Mouse (Mus musculus): ENCODE measurements around the gene Angel1. TPM values are rescaled to one million over a fixed set of nuclear protein-coding genes. Genes with fewer than 3 reads are reported as not detected.

Gene Angel1
- polyA plus RNA-seq, 2 experiments: 10.8 to 14.2 TPM

DNA sequence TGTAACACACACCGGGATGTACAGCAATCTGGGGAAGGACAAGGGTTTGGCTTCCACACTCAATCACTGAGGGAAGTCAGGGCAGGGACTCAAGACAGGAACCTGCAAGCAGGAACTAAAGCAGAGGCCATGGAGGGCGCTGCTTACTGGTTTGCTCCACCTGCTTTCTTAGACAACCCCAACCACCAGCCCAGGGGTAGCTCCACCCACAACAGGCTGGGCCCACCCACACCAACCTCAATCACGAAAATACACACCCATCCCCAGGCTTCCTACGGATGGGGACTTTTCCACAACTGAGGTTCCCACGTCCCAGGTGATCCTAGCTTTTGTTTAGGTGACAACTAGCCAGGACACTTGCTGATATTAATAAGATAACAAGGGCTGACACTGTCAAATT lies 20.4 kb downstream of the Angel1 start:
- Histone ChIP-seq H3K27me3 (ENCODE audit: control insufficient read depth, insufficient read depth, low read length) (no peaks in the 10 kb centered on the region), H3K9ac (ENCODE audit: low read depth, low read length, severe bottlenecking) (no peak overlapping the region), H3K9me3 (ENCODE audit: control insufficient read depth, low read length) (no peaks in the 10 kb centered on the region), H3K4me3 (replicated peaks; ENCODE audit: low read length) (no peak overlapping the region), H3K36me3 (ENCODE audit: control insufficient read depth, insufficient read depth, low read length) (0 out of 2 replicates have a peak, but pooled peaks cover 4% of the 10 kb centered on the region), H3K4me1 (ENCODE audit: control insufficient read depth, insufficient read depth, low read length) (no peaks in the 10 kb centered on the region), H3K27ac (replicated peaks; ENCODE audit: low read depth, low read length) (no peak overlapping the region), H3K4me2 (replicated peaks; ENCODE audit: low read depth, low read length, severe bottlenecking) (no peak overlapping the region)
- TF ChIP-seq POLR2A (IDR thresholded peaks at IDR 0.05; ENCODE audit: borderline replicate concordance, extremely low read depth, insufficient read depth, insufficient read length): no peak
- 76% methylated on average over 5 of the region's 5 CpGs for WGBS
- ATAC-seq (ENCODE audit: low FRiP score, low read depth): no peak
- DNase-seq (ENCODE audit: low spot score): no peak

DNA sequence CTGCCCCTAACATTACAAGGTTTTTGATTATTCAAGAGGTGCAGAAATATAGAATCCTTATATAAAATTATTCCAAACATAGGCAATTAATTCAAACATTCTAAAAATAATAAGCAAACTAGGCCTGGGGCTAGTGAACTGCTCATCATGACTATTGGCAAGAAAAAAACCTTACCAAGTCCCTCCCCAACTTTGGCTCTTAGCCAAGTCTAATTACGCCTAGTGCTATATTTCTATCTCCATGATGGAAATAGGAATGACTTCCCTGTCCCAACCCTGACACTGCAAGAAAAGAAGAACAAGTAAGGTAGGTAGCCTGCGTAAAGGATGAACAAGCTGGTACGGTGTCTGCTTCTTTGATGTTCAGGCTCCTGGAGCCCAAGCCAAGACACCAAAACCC lies 23.6 kb downstream of the Angel1 start:
- ATAC-seq (ENCODE audit: low FRiP score, low read depth) (no peak), DNase-seq (ENCODE audit: low spot score) (no peak)
- Histone ChIP-seq H3K4me2 (replicated peaks; ENCODE audit: low read depth, low read length, severe bottlenecking) (no peak overlapping the region), H3K4me1 (ENCODE audit: control insufficient read depth, insufficient read depth, low read length) (no peaks in the 10 kb centered on the region; the same call in 1 of the 2 replicates), H3K4me3 (replicated peaks; ENCODE audit: low read length) (no peak overlapping the region), H3K9me3 (ENCODE audit: control insufficient read depth, low read length) (no peaks in the 10 kb centered on the region), H3K27me3 (ENCODE audit: control insufficient read depth, insufficient read depth, low read length) (no peaks in the 10 kb centered on the region), H3K27ac (replicated peaks; ENCODE audit: low read depth, low read length) (no peak overlapping the region), H3K9ac (ENCODE audit: low read depth, low read length, severe bottlenecking) (no peak overlapping the region), H3K36me3 (ENCODE audit: control insufficient read depth, insufficient read depth, low read length) (0 out of 2 replicates have a peak, but pooled peaks cover 4% of the 10 kb centered on the region)
- WGBS: 87% methylated on average over 3 of the region's 3 CpGs
- no peak for TF ChIP-seq POLR2A (IDR thresholded peaks at IDR 0.05; ENCODE audit: borderline replicate concordance, extremely low read depth, insufficient read depth, insufficient read length)

DNA sequence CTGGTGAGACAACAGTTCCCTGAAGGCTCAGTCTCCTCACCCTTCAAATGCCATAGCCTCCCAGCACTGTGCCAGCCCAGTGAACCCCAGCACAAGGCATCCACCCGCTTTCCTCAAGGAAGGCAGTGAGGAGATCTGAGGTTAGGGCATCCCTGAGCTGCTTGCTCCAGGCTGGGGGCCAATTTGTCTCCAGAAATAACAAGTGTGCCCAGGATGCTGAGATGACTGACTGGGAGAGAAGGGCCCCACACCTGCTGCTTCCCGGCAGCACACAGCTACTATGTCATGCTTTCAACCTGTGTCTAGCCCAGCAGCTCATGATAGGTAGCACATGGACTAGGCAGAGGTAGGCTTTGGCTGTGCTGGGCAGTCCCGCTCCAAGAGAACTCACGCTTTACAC lies 24.8 kb downstream of the Angel1 start:
- no peak overlapping the region for H3K4me2 ChIP-seq (replicated peaks; ENCODE audit: low read depth, low read length, severe bottlenecking)
- ATAC-seq (ENCODE audit: low FRiP score, low read depth) (no peak), DNase-seq (ENCODE audit: low spot score) (no peak)
- no peaks in the 10 kb centered on the region for H3K27me3 ChIP-seq (ENCODE audit: control insufficient read depth, insufficient read depth, low read length)
- H3K4me3 ChIP-seq (replicated peaks; ENCODE audit: low read length): no peak overlapping the region
- H3K36me3 ChIP-seq (ENCODE audit: control insufficient read depth, insufficient read depth, low read length): 0 out of 2 replicates have a peak, but pooled peaks cover 4% of the 10 kb centered on the region
- H3K27ac ChIP-seq (replicated peaks; ENCODE audit: low read depth, low read length): no peak overlapping the region
- no peaks in the 10 kb centered on the region; the same call in 1 of the 2 replicates for H3K4me1 ChIP-seq (ENCODE audit: control insufficient read depth, insufficient read depth, low read length)
- no peak for TF ChIP-seq POLR2A (IDR thresholded peaks at IDR 0.05; ENCODE audit: borderline replicate concordance, extremely low read depth, insufficient read depth, insufficient read length)
- H3K9me3 ChIP-seq (ENCODE audit: control insufficient read depth, low read length): no peaks in the 10 kb centered on the region
- H3K9ac ChIP-seq (ENCODE audit: low read depth, low read length, severe bottlenecking): no peak overlapping the region
- WGBS: 89% methylated on average over 4 of the region's 4 CpGs

DNA sequence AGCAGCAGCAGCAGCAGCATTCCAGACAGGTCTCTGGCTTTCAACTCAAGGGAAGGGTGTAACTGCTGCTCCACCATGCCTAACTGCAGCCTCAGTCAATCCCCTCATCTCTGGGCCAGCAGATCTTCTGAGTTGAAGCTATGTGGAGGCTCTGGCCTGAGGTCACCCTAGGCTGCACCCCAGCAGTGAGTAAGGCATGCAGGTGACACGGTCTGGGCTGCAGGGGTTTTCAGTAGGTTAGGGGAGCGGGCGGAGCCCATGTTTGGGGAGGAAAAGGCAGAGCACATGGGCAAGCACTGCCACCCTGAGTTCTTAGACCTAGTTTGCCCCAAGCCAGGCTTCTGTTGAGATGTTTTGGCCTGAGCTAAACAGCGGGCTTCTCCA lies 25.3 kb downstream of the Angel1 start:
- H3K27me3 ChIP-seq (ENCODE audit: control insufficient read depth, insufficient read depth, low read length): no peaks in the 10 kb centered on the region
- no peak overlapping the region for H3K4me3 ChIP-seq (replicated peaks; ENCODE audit: low read length)
- H3K27ac ChIP-seq (replicated peaks; ENCODE audit: low read depth, low read length): no peak overlapping the region
- 0 out of 2 replicates have a peak, but pooled peaks cover 4% of the 10 kb centered on the region for H3K36me3 ChIP-seq (ENCODE audit: control insufficient read depth, insufficient read depth, low read length)
- ATAC-seq (ENCODE audit: low FRiP score, low read depth): no peak
- no peak for TF ChIP-seq POLR2A (IDR thresholded peaks at IDR 0.05; ENCODE audit: borderline replicate concordance, extremely low read depth, insufficient read depth, insufficient read length)
- no peak overlapping the region for H3K4me2 ChIP-seq (replicated peaks; ENCODE audit: low read depth, low read length, severe bottlenecking)
- DNase-seq (ENCODE audit: low spot score): no peak
- WGBS: 79% methylated on average over 4 of the region's 4 CpGs
- no peaks in the 10 kb centered on the region; the same call in 1 of the 2 replicates for H3K4me1 ChIP-seq (ENCODE audit: control insufficient read depth, insufficient read depth, low read length)
- no peaks in the 10 kb centered on the region for H3K9me3 ChIP-seq (ENCODE audit: control insufficient read depth, low read length)
- H3K9ac ChIP-seq (ENCODE audit: low read depth, low read length, severe bottlenecking): no peak overlapping the region

DNA sequence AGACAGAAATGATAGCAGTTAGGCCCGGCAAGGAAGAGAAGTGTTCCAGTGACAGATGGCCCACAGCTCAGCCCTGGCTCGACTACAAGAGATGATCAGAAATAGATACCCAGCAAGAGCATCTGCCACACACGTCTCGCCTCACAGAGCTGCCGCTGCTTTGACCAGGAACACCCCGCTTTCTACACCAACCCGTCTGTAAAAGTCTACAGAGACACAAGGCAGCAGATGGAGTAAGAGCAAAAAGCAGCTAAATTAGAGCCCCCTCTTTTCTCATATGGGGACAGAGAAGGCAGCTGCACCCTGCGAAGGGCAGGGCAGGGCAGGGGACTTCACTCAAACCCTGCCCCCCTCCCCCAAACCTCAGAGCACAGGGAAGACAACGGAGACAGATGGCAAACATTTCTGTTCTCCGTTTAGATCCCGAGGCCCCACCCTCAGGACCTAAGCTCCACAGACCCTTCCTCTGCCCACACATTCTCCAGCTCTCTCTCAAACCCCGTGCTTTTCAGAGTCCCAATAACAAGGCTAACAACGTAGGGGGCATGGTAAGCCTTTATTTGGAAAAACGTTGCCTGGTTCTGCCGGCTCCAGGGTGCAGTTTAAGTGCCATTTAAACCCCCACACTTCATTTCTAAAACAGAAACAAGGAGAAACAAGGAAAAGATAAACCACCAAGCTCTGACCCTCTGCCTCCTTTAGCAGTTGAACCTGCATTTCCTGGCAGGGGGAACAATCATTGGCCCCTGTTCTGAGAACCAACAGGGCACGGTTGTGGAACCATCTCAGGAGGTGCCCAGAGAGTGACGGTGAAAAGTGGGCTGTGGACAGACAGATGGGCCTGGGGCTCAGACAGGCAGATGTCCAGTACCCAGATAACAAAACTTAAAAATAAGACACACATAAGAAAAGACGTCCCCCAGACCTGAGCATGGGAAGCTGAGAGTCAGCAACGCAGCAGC lies 26.0 kb downstream of the Angel1 start:
- no peak for TF ChIP-seq POLR2A (IDR thresholded peaks at IDR 0.05; ENCODE audit: borderline replicate concordance, extremely low read depth, insufficient read depth, insufficient read length)
- no peak for DNase-seq (ENCODE audit: low spot score)
- ATAC-seq (ENCODE audit: low FRiP score, low read depth): 0 out of 2 replicates have a peak, but pooled peaks have one; percentile 40
- 30% methylated on average over 19 of the region's 19 CpGs for WGBS
- no peaks in the 10 kb centered on the region; the same call in 1 of the 2 replicates for H3K4me1 ChIP-seq (ENCODE audit: control insufficient read depth, insufficient read depth, low read length)
- H3K9ac ChIP-seq (ENCODE audit: low read depth, low read length, severe bottlenecking): no peak overlapping the region
- no peak overlapping the region for H3K4me2 ChIP-seq (replicated peaks; ENCODE audit: low read depth, low read length, severe bottlenecking)
- H3K36me3 ChIP-seq (ENCODE audit: control insufficient read depth, insufficient read depth, low read length): 0 out of 2 replicates have a peak, but pooled peaks cover 7% of the 10 kb centered on the region
- H3K27ac ChIP-seq (replicated peaks; ENCODE audit: low read depth, low read length): no peak overlapping the region
- H3K4me3 ChIP-seq (replicated peaks; ENCODE audit: low read length): no peak overlapping the region
- no peaks in the 10 kb centered on the region for H3K9me3 ChIP-seq (ENCODE audit: control insufficient read depth, low read length)
- no peaks in the 10 kb centered on the region for H3K27me3 ChIP-seq (ENCODE audit: control insufficient read depth, insufficient read depth, low read length)
